Mouse (Mus musculus): ENCODE results near the gene Ninj2.

Gene Ninj2

GRCm38 (mm10) chr6:120179756-120180206, 86.6 kb downstream of the Ninj2 start:
- DNase-seq = no peak

GRCm38 (mm10) chr6:120180492-120180891, 87.3 kb downstream of the Ninj2 start:
- no peak for DNase-seq

- no peak for DNase-seq
These were observed 89.0 kb downstream of the Ninj2 start for GRCm38 (mm10) chr6:120182160-120182559.

GRCm38 (mm10) chr6:120183771-120184170, 90.6 kb downstream of the Ninj2 start:
- no peak for DNase-seq

- DNase-seq = no peak
These were observed 92.0 kb downstream of the Ninj2 start for GRCm38 (mm10) chr6:120185012-120185730.

- DNase-seq = no peak
These were observed 92.6 kb downstream of the Ninj2 start for GRCm38 (mm10) chr6:120185756-120186155.

- no peak for DNase-seq
These were observed 93.4 kb downstream of the Ninj2 start for GRCm38 (mm10) chr6:120186594-120186993.

- DNase-seq = peak in 1 of 2 experiments; percentile 44
These were observed 94.5 kb downstream of the Ninj2 start for GRCm38 (mm10) chr6:120187587-120188176.

GRCm38 (mm10) chr6:120188376-120189235, 95.5 kb downstream of the Ninj2 start:
- no peak for DNase-seq

- no peak for DNase-seq
These were observed 96.1 kb downstream of the Ninj2 start for GRCm38 (mm10) chr6:120189287-120189686.

- no peak for DNase-seq
These were observed 97.2 kb downstream of the Ninj2 start for GRCm38 (mm10) chr6:120190365-120190764.

GRCm38 (mm10) chr6:120190912-120191311, 97.8 kb downstream of the Ninj2 start:
- no peak for DNase-seq

GRCm38 (mm10) chr6:120191396-120192170, 98.4 kb downstream of the Ninj2 start:
- DNase-seq = no peak

GRCm38 (mm10) chr6:120192211-120192870, 99.2 kb downstream of the Ninj2 start:
- peak; percentile 37 to 38 for DNase-seq

GRCm38 (mm10) chr6:120193174-120193573, 100.0 kb downstream of the Ninj2 start:
- peak; percentile 81 to 89 for DNase-seq

- DNase-seq = no peak
These were observed 100.6 kb downstream of the Ninj2 start for GRCm38 (mm10) chr6:120193793-120194192.

GRCm38 (mm10) chr6:120194305-120194704, 101.2 kb downstream of the Ninj2 start:
- DNase-seq = no peak

- DNase-seq = peak; percentile 41 to 43
These were observed 101.8 kb downstream of the Ninj2 start for GRCm38 (mm10) chr6:120194963-120195362.

GRCm38 (mm10) chr6:120196837-120197236, 103.7 kb downstream of the Ninj2 start:
- DNase-seq = peak; percentile 39 to 53

GRCm38 (mm10) chr6:120197964-120198363, 104.8 kb downstream of the Ninj2 start:
- DNase-seq = peak; percentile 85 to 88

- no peak for DNase-seq
These were observed 106.7 kb downstream of the Ninj2 start for GRCm38 (mm10) chr6:120199638-120200394.
